20 mouse cellular contexts compared by ENCODE assay signal in the genomic region with DNA sequence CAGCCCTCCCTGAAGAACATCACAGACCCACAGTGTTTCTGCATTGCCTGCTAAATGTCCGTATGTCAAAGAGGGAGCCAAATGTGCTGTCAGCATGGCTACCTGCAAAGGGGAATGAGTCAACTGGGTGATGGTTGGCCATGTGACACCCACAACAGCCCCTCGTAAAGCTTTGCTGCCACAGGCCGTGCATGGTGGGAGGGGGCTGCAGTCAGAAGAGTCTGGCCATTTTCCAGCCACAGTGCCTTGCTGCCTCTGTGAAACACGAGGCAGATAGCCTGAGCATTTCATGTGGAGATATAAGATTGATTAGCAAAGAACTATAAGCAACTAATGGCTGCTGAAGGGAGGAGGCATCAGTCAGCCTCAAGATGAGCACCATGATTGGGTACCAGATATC.
DNase-seq lines count a peak whose midpoint lies in the region; ATAC-seq and TF ChIP-seq lines count a peak whose summit lies in the region.
"Had no signal": no experiment of that assay in that cellular context is flagged by ENCODE, and none has a peak within 500 bp of the region (broad histone marks: within the 10 kb centered on the region; RNA-seq: fewer than 3 reads in every experiment).

No protein-coding gene starts in this region.

- H3K4me1 ChIP-seq in hindbrain, embryonic 16.5 days (ENCODE audit: control insufficient read depth, insufficient read depth, low read depth, low read length), result peaks cover 3% of the 10 kb centered on the region; the same call in 1 of the 2 replicates
- 0 out of 2 replicates have a peak, but pooled peaks cover 3% of the 10 kb centered on the region for H3K4me1 ChIP-seq in hindbrain, embryonic 12.5 days
- H3K4me1 ChIP-seq in midbrain, postnatal 0 days (ENCODE audit: insufficient read depth, low read length), result no peaks in the 10 kb centered on the region
- no peaks in the 10 kb centered on the region for H3K4me1 ChIP-seq in midbrain, embryonic 14.5 days (ENCODE audit: control insufficient read depth, insufficient read depth, low read length)
- 0 out of 2 replicates have a peak, but pooled peaks cover 5% of the 10 kb centered on the region for H3K4me1 ChIP-seq in embryonic facial prominence, embryonic 15.5 days
- H3K4me1 ChIP-seq: heart, embryonic 13.5 days; liver, embryonic 12.5 days had no signal

- H3K4me3 ChIP-seq in hindbrain, embryonic 16.5 days (ENCODE audit: low read length), result no peak overlapping the region
- no peak overlapping the region for H3K4me3 ChIP-seq in hindbrain, embryonic 12.5 days
- no peak overlapping the region for H3K4me3 ChIP-seq in midbrain, postnatal 0 days (ENCODE audit: low read depth, low read length)
- H3K4me3 ChIP-seq in midbrain, embryonic 14.5 days (replicated peaks; ENCODE audit: low read depth, low read length), result no peak overlapping the region
- no peak overlapping the region for H3K4me3 ChIP-seq in embryonic facial prominence, embryonic 15.5 days (replicated peaks)
- H3K4me3 ChIP-seq: gastrocnemius, adult 2 months; heart, embryonic 13.5 days; liver, embryonic 12.5 days; midbrain, embryonic 13.5 days had no signal

- no peak overlapping the region; the same call in 1 of the 2 replicates for H3K9ac ChIP-seq in hindbrain, embryonic 16.5 days (ENCODE audit: low read depth, low read length)
- H3K9ac ChIP-seq in hindbrain, embryonic 12.5 days, result no peak overlapping the region
- H3K9ac ChIP-seq in midbrain, postnatal 0 days (replicated peaks; ENCODE audit: low read length, poor library complexity, severe bottlenecking), result no peak overlapping the region
- H3K9ac ChIP-seq in midbrain, embryonic 14.5 days (replicated peaks; ENCODE audit: low read length), result no peak overlapping the region
- no peak overlapping the region for H3K9ac ChIP-seq in embryonic facial prominence, embryonic 15.5 days
- H3K9ac ChIP-seq: forebrain, postnatal 0 days; heart, embryonic 13.5 days; liver, embryonic 12.5 days; lung, embryonic 14.5 days; midbrain, embryonic 13.5 days had no signal

- no peak for ATAC-seq in hindbrain, embryonic 16.5 days
- ATAC-seq in hindbrain, embryonic 12.5 days (ENCODE audit: low FRiP score), result no peak
- ATAC-seq in midbrain, postnatal 0 days (ENCODE audit: low FRiP score), result no peak
- no peak for ATAC-seq in midbrain, embryonic 14.5 days (ENCODE audit: low FRiP score, low TSS enrichment)
- ATAC-seq in embryonic facial prominence, embryonic 15.5 days (ENCODE audit: insufficient number of reproducible peaks, low FRiP score, low TSS enrichment, low read depth), result no peak
- no peak for ATAC-seq in megakaryocyte-erythroid progenitor cell, adult 5-6 weeks (replicated peaks; ENCODE audit: low FRiP score, low TSS enrichment, poor library complexity, severe bottlenecking)
- ATAC-seq: forebrain, postnatal 0 days; liver, embryonic 12.5 days; midbrain, embryonic 13.5 days had no signal

- no peaks in the 10 kb centered on the region for H3K9me3 ChIP-seq in hindbrain, embryonic 16.5 days (ENCODE audit: control insufficient read depth, low read length)
- H3K9me3 ChIP-seq in hindbrain, embryonic 12.5 days (replicated peaks), result no peaks in the 10 kb centered on the region
- no peaks in the 10 kb centered on the region for H3K9me3 ChIP-seq in midbrain, postnatal 0 days (ENCODE audit: low read length)
- no peaks in the 10 kb centered on the region for H3K9me3 ChIP-seq in midbrain, embryonic 14.5 days (ENCODE audit: control insufficient read depth, low read length)
- no peaks in the 10 kb centered on the region for H3K9me3 ChIP-seq in embryonic facial prominence, embryonic 15.5 days (replicated peaks)
- H3K9me3 ChIP-seq: heart, embryonic 13.5 days; liver, embryonic 12.5 days; midbrain, embryonic 13.5 days had no signal

- no peaks in the 10 kb centered on the region for H3K27me3 ChIP-seq in hindbrain, embryonic 16.5 days (replicated peaks; ENCODE audit: control insufficient read depth, insufficient read depth, low read length)
- no peaks in the 10 kb centered on the region for H3K27me3 ChIP-seq in hindbrain, embryonic 12.5 days
- no peaks in the 10 kb centered on the region for H3K27me3 ChIP-seq in midbrain, postnatal 0 days (ENCODE audit: insufficient read depth, low read length)
- H3K27me3 ChIP-seq in midbrain, embryonic 14.5 days (ENCODE audit: control insufficient read depth, insufficient read depth, low read length), result no peaks in the 10 kb centered on the region
- no peaks in the 10 kb centered on the region for H3K27me3 ChIP-seq in embryonic facial prominence, embryonic 15.5 days
- H3K27me3 ChIP-seq: liver, embryonic 12.5 days; midbrain, embryonic 13.5 days had no signal

- no peak overlapping the region for H3K27ac ChIP-seq in hindbrain, embryonic 16.5 days (ENCODE audit: low read depth, low read length)
- H3K27ac ChIP-seq in hindbrain, embryonic 12.5 days, result no peak overlapping the region
- H3K27ac ChIP-seq in midbrain, postnatal 0 days (ENCODE audit: low read depth, low read length), result no peak overlapping the region
- H3K27ac ChIP-seq in midbrain, embryonic 14.5 days (replicated peaks; ENCODE audit: low read depth, low read length), result no peak overlapping the region
- H3K27ac ChIP-seq in embryonic facial prominence, embryonic 15.5 days (replicated peaks), result no peak overlapping the region
- H3K27ac ChIP-seq: gastrocnemius, adult 2 months; heart, embryonic 13.5 days; liver, embryonic 12.5 days; midbrain, embryonic 13.5 days; stomach, postnatal 0 days had no signal

- DNase-seq in midbrain, postnatal 0 days (ENCODE audit: low spot score), result peak; percentile 31
- no peak for DNase-seq in midbrain, embryonic 14.5 days
- no peak for DNase-seq in kidney, adult 18-20 months
- DNase-seq: cerebellum, adult 9-11 months; forebrain, postnatal 0 days; gastrocnemius, adult 2 months; heart, postnatal 36 days; kidney, postnatal 4 days; lung, embryonic 14.5 days; lung, postnatal 4 days; right cerebral cortex, postnatal 25 days; thymus, postnatal 25 days had no signal

- TF ChIP-seq CTCF in midbrain, postnatal 0 days (IDR thresholded peaks at IDR 0.05), result no peak

- no peaks in the 10 kb centered on the region for H3K36me3 ChIP-seq in hindbrain, embryonic 16.5 days (ENCODE audit: control insufficient read depth, insufficient read depth, low read length)
- H3K36me3 ChIP-seq in hindbrain, embryonic 12.5 days, result no peaks in the 10 kb centered on the region
- no peaks in the 10 kb centered on the region for H3K36me3 ChIP-seq in midbrain, postnatal 0 days (ENCODE audit: insufficient read depth, low read length)
- no peaks in the 10 kb centered on the region for H3K36me3 ChIP-seq in midbrain, embryonic 14.5 days (ENCODE audit: control insufficient read depth, insufficient read depth, low read length)
- H3K36me3 ChIP-seq in embryonic facial prominence, embryonic 15.5 days, result no peaks in the 10 kb centered on the region
- H3K36me3 ChIP-seq: heart, embryonic 13.5 days; liver, embryonic 12.5 days; midbrain, embryonic 13.5 days had no signal

- peak overlapping the region; percentile 19; the same call in 1 of the 2 replicates for H3K4me2 ChIP-seq in hindbrain, embryonic 16.5 days (ENCODE audit: low read length)
- no peak overlapping the region for H3K4me2 ChIP-seq in hindbrain, embryonic 12.5 days (replicated peaks)
- no peak overlapping the region for H3K4me2 ChIP-seq in midbrain, postnatal 0 days (ENCODE audit: low read depth, low read length, poor library complexity, severe bottlenecking)
- H3K4me2 ChIP-seq in midbrain, embryonic 14.5 days (ENCODE audit: low read length), result no peak overlapping the region
- H3K4me2 ChIP-seq in embryonic facial prominence, embryonic 15.5 days (replicated peaks), result peak overlapping the region; percentile 29; the same call in 1 of the 2 replicates
- H3K4me2 ChIP-seq: heart, embryonic 13.5 days; liver, embryonic 12.5 days; lung, embryonic 14.5 days; midbrain, embryonic 13.5 days had no signal

- 49% methylated on average over 4 of the region's 4 CpGs for WGBS in hindbrain, embryonic 16.5 days
- 60% methylated on average over 4 of the region's 4 CpGs for WGBS in hindbrain, embryonic 12.5 days
- 45% methylated on average over 4 of the region's 4 CpGs for WGBS in midbrain, postnatal 0 days
- 71% methylated on average over 4 of the region's 4 CpGs for WGBS in midbrain, embryonic 14.5 days
- 19% methylated on average over 4 of the region's 4 CpGs for WGBS in embryonic facial prominence, embryonic 15.5 days

Comparison
In these comparisons a context has a peak if more than half of its experiments do, and no peak if none do; other contexts are left out.
1. H3K4me2 ChIP-seq: peak in hindbrain, embryonic 16.5 days (single experiment) and embryonic facial prominence, embryonic 15.5 days (single experiment); none in hindbrain, embryonic 12.5 days (single experiment), midbrain, postnatal 0 days (single experiment) and midbrain, embryonic 14.5 days (single experiment).